Mouse (Mus musculus): Measurements from ENCODE around the gene Akr1c18.

DNA sequence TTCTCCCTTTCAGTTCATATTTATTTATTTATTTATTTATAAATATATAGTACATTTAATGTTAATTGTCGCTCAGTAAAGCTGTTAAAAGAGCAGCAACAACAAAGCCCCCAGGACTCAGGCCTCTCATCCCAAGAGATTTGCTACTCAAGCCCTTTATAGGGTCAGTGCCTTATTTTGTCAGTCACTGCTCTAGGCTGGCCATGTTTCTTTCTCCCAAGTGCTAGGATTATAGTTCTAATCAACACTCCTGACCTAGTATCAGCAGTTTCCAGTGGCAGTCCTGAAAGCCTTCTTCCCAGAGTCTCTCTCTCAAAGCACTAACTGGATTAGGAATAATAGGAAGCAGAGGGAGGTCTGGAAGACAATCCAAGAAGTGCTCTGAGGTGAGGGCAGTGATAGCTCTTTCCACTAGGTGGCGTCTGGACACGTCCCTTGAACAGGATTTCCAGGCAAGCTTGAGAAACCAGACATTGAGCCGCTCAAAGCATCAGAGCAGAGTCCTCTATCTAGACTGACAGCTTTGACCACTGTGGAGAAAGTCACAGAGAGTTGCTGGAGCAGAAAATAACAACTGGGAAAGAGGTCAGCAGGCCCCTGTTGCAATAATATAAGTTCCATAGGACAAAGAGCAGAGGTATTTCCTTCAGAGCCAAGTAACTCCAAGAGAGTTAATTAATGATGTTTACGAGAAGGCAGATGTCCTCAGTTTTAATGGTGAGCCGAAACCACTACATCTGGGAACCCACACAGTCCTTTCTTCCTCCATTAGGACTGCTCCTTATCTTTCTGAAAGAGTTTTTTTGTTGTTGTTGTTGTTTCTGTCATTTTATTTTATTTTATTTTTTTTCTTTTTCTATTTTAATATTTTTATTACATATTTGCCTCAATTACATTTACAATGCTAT, 39.9 kb downstream of the Akr1c18 start:
- TF ChIP-seq CTCF (IDR thresholded peaks at IDR 0.05; ENCODE audit: extremely low read depth, insufficient read length, insufficient replicate concordance, low read depth, low read length) (peak; percentile 62; the same call in 1 of the 2 replicates), POLR2A (IDR thresholded peaks at IDR 0.05; ENCODE audit: low read depth, low read length) (no peak)
